Mouse (Mus musculus): ENCODE results near the gene Cdiptos. TPM values are rescaled to one million over a fixed set of nuclear protein-coding genes. Genes with fewer than 3 reads are reported as not detected.

The Cdiptos gene
- total and polyA plus RNA-seq, 3 experiments: 0.47 to 0.97 TPM; not detected in 1

- Histone ChIP-seq H3K27ac (ENCODE audit: insufficient read depth, low read depth) (peak overlapping the region; percentile 57; the same call in 1 of the 2 replicates), H3K79me2 (replicated peaks; ENCODE audit: control insufficient read depth, extremely low read depth, insufficient read depth, poor library complexity, severe bottlenecking) (peaks cover 22% of the 10 kb centered on the region), H3K4me2 (ENCODE audit: insufficient read depth, low read depth, poor library complexity, severe bottlenecking) (peak overlapping the region; percentile 66), H3K9me3 (replicated peaks; ENCODE audit: low read length) (no peaks in the 10 kb centered on the region), H3K36me3 (replicated peaks in 1 of 2; ENCODE audit: control insufficient read depth in 1 of 2, insufficient read depth in 1 of 2, low read length in 1 of 2) (peaks cover 28 to 64% of the 10 kb centered on the region in 2 experiments), H3K27me3 (replicated peaks) (no peaks in the 10 kb centered on the region), H3K9ac (ENCODE audit: insufficient read depth, low read depth) (peak overlapping the region; percentile 62), H3K4me1 (ENCODE audit: control insufficient read depth in 1 of 2, insufficient read depth in 2 of 2) (peaks cover 21 to 58% of the 10 kb centered on the region in 2 experiments), H3K4me3 (replicated peaks in 1 of 3; ENCODE audit: low read depth in 2 of 3, low read length in 2 of 3, poor library complexity in 1 of 3) (peak overlapping the region; percentile 67 to 78 (median 76))
- TF ChIP-seq HCFC1 (IDR thresholded peaks at IDR 0.05; ENCODE audit: low read depth, low read length) (no peak), POLR2AphosphoS2 (IDR thresholded peaks at IDR 0.05; ENCODE audit: low read depth, low read length) (no peak), ELF1 (IDR thresholded peaks at IDR 0.05; ENCODE audit: low read depth, low read length) (no peak), JUND (conservative IDR thresholded peaks at IDR 0.05; ENCODE audit: low read depth, low read length) (no peak), ZMIZ1 (IDR thresholded peaks at IDR 0.05; ENCODE audit: low read depth, low read length) (no peak), ZNF384 (IDR thresholded peaks at IDR 0.05; ENCODE audit: low read depth, low read length) (no peak), ETS1 (conservative IDR thresholded peaks at IDR 0.05; ENCODE audit: low read depth, low read length) (no peak), EP300 (IDR thresholded peaks at IDR 0.05; ENCODE audit: low read length) (no peak), RAD21 (IDR thresholded peaks at IDR 0.05; ENCODE audit: low read depth, low read length) (no peak), USF1 (IDR thresholded peaks at IDR 0.05; ENCODE audit: low read depth, low read length) (no peak), MAFK (IDR thresholded peaks at IDR 0.05; ENCODE audit: insufficient replicate concordance, low read length) (no peak), E2F4 (IDR thresholded peaks at IDR 0.05; ENCODE audit: insufficient replicate concordance, low read depth, low read length) (no peak), GABPA (IDR thresholded peaks at IDR 0.05; ENCODE audit: insufficient replicate concordance, low read depth, low read length) (no peak), CHD1 (IDR thresholded peaks at IDR 0.05; ENCODE audit: low read depth, low read length) (no peak), NRF1 (IDR thresholded peaks at IDR 0.05; ENCODE audit: low read depth, low read length) (no peak), MXI1 (IDR thresholded peaks at IDR 0.05; ENCODE audit: low read depth, low read length) (no peak), USF2 (conservative IDR thresholded peaks at IDR 0.05; ENCODE audit: low read depth, low read length) (no peak), CHD2 (IDR thresholded peaks at IDR 0.05; ENCODE audit: low read length) (no peak), TBP (conservative IDR thresholded peaks at IDR 0.05; ENCODE audit: low read depth, low read length) (no peak), JUN (IDR thresholded peaks at IDR 0.05; ENCODE audit: insufficient read depth, low read depth, low read length) (no peak)
- dilution Hi-C loops (cut with MboI; ENCODE audit: extremely low pct_ligation_motif_present, extremely low pct_unique_long_range_greater_than_20kb, low sequenced_read_pairs): no loop called here
- in situ Hi-C loops (cut with MboI; ENCODE audit: low pct_ligation_motif_present, low pct_unique_long_range_greater_than_20kb, low sequenced_read_pairs): loop anchor here (5.0 kb wide), 1 partner anchor 137 kb away; no protein-coding TSS in a partner anchor
- DNase-seq (ENCODE audit: extremely low read depth): no peak
Observed at GRCm38 (mm10) chr7:127023896-127024690, 48.2 kb upstream of the Cdiptos start.
